Mouse (Mus musculus): Measurements from ENCODE around the gene Sh2d6. TPM values are rescaled to one million over a fixed set of nuclear protein-coding genes. Genes with fewer than 3 reads are reported as not detected.

Sh2d6 gene
- polyA plus RNA-seq (2014; fragmentation: Nextera tagmentation; extraction: Ambion mirVana), result not detected in 2 replicates

DNA sequence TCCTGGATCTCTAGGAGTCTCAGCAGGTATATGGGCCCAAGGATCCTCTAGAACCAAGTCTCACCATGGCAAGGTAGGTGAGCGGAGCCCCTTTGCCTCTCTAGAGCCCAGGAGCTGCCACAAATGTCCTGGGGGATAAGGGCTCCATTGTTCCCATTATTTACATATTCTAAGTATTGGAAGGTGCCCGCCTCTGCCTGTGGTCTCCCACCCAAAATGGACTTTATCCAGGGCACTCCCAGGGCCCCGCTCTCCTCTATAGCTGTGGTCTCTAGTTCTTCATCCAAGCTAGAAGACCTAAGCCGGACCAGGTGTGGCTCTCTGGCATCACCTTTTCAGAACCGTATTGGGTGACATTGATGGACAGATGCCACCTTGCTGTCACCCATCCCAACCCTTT is at the start of gene Sh2d6:
TSS of gene Sh2d6 (minus strand) at position 101 of the 400 bp plus-strand sequence.
- ATAC-seq (ENCODE audit: insufficient number of reproducible peaks, insufficient read depth, low FRiP score, low read depth), result no peak
- Histone ChIP-seq H3K27ac (replicated peaks in 1 of 2; ENCODE audit: control insufficient read depth in 1 of 2, insufficient read depth in 1 of 2, low read depth in 2 of 2, low read length in 2 of 2) (no peak within 1 kb of the TSS), H3K9ac (ENCODE audit: low read length) (no peak within 1 kb of the TSS), H3K9me3 (ENCODE audit: control insufficient read depth, low read length) (no peaks in the 10 kb centered on the region), H3K27me3 (ENCODE audit: control insufficient read depth, insufficient read depth, low read length) (no peaks in the 10 kb centered on the region), H3K4me2 (ENCODE audit: low read length) (no peak within 1 kb of the TSS), H3K4me1 (ENCODE audit: control insufficient read depth in 2 of 2, insufficient read depth in 2 of 2, low read length in 2 of 2) (peaks cover 9 to 11% of the 10 kb centered on the region in 2 experiments; a peak in 3 of 4 replicates), H3K4me3 (ENCODE audit: control insufficient read depth in 1 of 2, insufficient read depth in 1 of 2, low read depth in 1 of 2, low read length in 2 of 2) (no peak within 1 kb of the TSS), H3K36me3 (ENCODE audit: control insufficient read depth, insufficient read depth, low read length) (no peaks in the 10 kb centered on the region)
- WGBS, result 86% methylated on average over 5 of the region's 5 CpGs

DNA sequence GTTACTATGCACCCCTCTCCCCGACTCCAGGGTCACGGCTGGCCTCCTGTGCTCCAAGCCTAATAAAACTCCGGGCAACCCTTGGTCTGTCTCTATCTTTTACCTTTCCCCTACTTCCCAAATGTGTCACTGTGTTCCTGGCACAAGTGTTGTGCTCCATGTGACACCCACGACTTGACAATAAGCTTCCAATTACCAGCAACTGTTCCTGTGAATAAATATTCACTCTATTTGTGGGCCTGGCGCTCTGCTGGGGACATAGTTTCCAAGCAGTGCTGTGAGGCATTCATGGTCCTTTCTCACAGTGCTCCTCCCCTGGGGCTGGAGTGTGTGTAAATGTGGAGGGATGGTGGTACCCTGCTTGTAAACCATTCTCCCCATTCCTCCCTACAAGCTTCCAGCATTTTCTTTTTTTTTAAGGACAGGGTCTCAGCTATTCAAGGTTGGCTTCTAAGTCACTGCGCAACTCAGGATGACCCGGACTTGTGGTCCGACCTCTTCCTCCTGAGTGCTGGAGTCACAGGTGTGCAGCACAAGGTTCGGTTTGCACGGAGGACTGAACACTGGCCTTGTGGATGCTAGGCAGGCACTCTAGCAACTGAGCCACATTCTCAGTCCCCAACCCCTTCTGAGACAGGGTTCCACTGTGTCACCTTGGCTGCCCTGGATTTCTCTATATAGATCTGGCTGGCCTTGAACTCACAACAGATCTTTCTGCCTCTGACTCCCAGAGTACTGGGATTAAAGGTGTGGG is 49.3 kb upstream of the Sh2d6 start:
- H3K9ac ChIP-seq (ENCODE audit: low read length), result no peak overlapping the region
- H3K27ac ChIP-seq (replicated peaks in 1 of 2; ENCODE audit: control insufficient read depth in 1 of 2, insufficient read depth in 1 of 2, low read depth in 2 of 2, low read length in 2 of 2), result no peak overlapping the region
- no peak overlapping the region for H3K4me2 ChIP-seq (ENCODE audit: low read length)
- ATAC-seq (ENCODE audit: insufficient number of reproducible peaks, insufficient read depth, low FRiP score, low read depth), result no peak
- H3K9me3 ChIP-seq (ENCODE audit: control insufficient read depth, low read length), result no peaks in the 10 kb centered on the region
- H3K27me3 ChIP-seq (ENCODE audit: control insufficient read depth, insufficient read depth, low read length), result no peaks in the 10 kb centered on the region
- 0 out of 4 replicates have a peak, but pooled peaks cover 0 to 4% of the 10 kb centered on the region in 2 experiments for H3K4me1 ChIP-seq (ENCODE audit: control insufficient read depth in 2 of 2, insufficient read depth in 2 of 2, low read length in 2 of 2)
- H3K36me3 ChIP-seq (ENCODE audit: control insufficient read depth, insufficient read depth, low read length), result peaks cover 39% of the 10 kb centered on the region; the same call in 1 of the 2 replicates
- no peak overlapping the region for H3K4me3 ChIP-seq (ENCODE audit: control insufficient read depth in 1 of 2, insufficient read depth in 1 of 2, low read depth in 1 of 2, low read length in 2 of 2)
- WGBS, result 82% methylated on average over 10 of the region's 10 CpGs

DNA sequence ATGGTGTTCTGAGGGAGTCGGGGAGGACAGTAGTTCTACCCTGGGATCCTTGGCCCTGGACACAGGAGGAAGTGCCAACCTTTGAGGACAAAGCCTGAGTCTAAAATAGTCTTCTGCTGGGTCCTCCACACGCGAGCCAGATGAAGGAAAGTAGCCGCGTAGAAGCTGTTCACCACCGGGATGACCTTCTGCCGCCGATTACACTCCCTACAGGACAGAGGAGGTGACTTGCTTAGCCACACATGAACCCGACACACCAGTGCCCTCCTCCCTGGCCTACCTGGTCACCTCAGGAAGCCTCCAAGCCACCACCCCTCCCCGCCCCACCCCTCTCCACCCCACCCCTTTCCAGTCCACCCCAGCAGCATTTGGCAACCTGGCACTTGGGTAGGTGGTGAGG is 47.2 kb upstream of the Sh2d6 start:
- 0 out of 4 replicates have a peak, but pooled peaks cover 0 to 4% of the 10 kb centered on the region in 2 experiments for H3K4me1 ChIP-seq (ENCODE audit: control insufficient read depth in 2 of 2, insufficient read depth in 2 of 2, low read length in 2 of 2)
- no peak overlapping the region for H3K4me3 ChIP-seq (ENCODE audit: control insufficient read depth in 1 of 2, insufficient read depth in 1 of 2, low read depth in 1 of 2, low read length in 2 of 2)
- peaks cover 22% of the 10 kb centered on the region; the same call in 1 of the 2 replicates for H3K36me3 ChIP-seq (ENCODE audit: control insufficient read depth, insufficient read depth, low read length)
- ATAC-seq (ENCODE audit: insufficient number of reproducible peaks, insufficient read depth, low FRiP score, low read depth), result no peak
- H3K9me3 ChIP-seq (ENCODE audit: control insufficient read depth, low read length), result no peaks in the 10 kb centered on the region
- no peak overlapping the region for H3K27ac ChIP-seq (replicated peaks in 1 of 2; ENCODE audit: control insufficient read depth in 1 of 2, insufficient read depth in 1 of 2, low read depth in 2 of 2, low read length in 2 of 2)
- H3K9ac ChIP-seq (ENCODE audit: low read length), result no peak overlapping the region
- 83% methylated on average over 10 of the region's 10 CpGs for WGBS
- H3K27me3 ChIP-seq (ENCODE audit: control insufficient read depth, insufficient read depth, low read length), result no peaks in the 10 kb centered on the region
- H3K4me2 ChIP-seq (ENCODE audit: low read length), result no peak overlapping the region

DNA sequence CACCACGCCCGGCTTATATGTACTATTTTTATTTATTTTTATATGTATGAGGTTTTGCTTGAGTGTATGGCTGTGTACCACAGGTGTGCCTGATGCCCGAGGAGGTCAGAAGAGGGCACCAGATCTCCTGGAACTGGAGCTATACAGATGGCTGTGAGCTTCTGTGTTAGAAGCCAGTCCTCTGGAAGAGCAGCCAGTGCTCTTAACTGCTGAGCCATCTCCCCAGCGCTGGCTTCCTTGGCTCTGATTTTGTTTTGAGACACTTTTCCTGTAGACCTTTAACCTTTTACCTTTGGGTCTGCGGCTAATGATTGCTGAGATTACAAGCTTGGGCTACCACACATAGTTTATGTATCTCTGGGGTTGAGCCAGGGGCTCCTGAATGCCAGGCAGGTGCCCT is 46.0 kb upstream of the Sh2d6 start:
- Histone ChIP-seq H3K4me1 (ENCODE audit: control insufficient read depth in 2 of 2, insufficient read depth in 2 of 2, low read length in 2 of 2) (peaks cover 2 to 11% of the 10 kb centered on the region in 2 experiments; a peak in 3 of 4 replicates), H3K36me3 (ENCODE audit: control insufficient read depth, insufficient read depth, low read length) (peaks cover 12% of the 10 kb centered on the region; the same call in 1 of the 2 replicates), H3K9ac (ENCODE audit: low read length) (no peak overlapping the region), H3K27ac (replicated peaks in 1 of 2; ENCODE audit: control insufficient read depth in 1 of 2, insufficient read depth in 1 of 2, low read depth in 2 of 2, low read length in 2 of 2) (no peak overlapping the region), H3K4me2 (ENCODE audit: low read length) (no peak overlapping the region), H3K27me3 (ENCODE audit: control insufficient read depth, insufficient read depth, low read length) (no peaks in the 10 kb centered on the region), H3K9me3 (ENCODE audit: control insufficient read depth, low read length) (no peaks in the 10 kb centered on the region), H3K4me3 (ENCODE audit: control insufficient read depth in 1 of 2, insufficient read depth in 1 of 2, low read depth in 1 of 2, low read length in 2 of 2) (no peak overlapping the region)
- WGBS, result 83% methylated on average over 5 of the region's 5 CpGs
- no peak for ATAC-seq (ENCODE audit: insufficient number of reproducible peaks, insufficient read depth, low FRiP score, low read depth)

DNA sequence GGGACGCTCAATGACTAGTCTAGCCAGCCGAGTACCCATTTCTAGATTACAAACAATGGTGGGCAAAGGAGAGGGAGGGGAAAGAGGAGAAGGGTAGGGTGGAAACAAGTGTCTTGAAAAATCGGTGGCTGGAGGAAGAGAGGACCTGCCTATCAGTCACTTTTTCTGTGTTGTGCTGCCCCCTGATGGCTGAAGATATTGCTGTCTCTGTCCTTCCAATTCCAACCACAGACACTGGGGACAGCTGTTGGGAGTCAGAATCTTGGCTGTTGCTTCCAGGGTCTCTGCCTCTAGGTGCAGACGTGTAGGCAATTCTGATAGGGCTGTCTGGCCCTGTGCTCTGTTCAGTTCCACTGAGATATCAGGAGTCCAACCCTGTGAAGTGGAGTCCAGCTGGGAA is 44.5 kb upstream of the Sh2d6 start:
- 5% methylated on average over 4 of the region's 4 CpGs for WGBS
- Histone ChIP-seq H3K27me3 (ENCODE audit: control insufficient read depth, insufficient read depth, low read length) (no peaks in the 10 kb centered on the region), H3K4me3 (ENCODE audit: control insufficient read depth in 1 of 2, insufficient read depth in 1 of 2, low read depth in 1 of 2, low read length in 2 of 2) (no peak overlapping the region), H3K9ac (ENCODE audit: low read length) (no peak overlapping the region), H3K9me3 (ENCODE audit: control insufficient read depth, low read length) (no peaks in the 10 kb centered on the region), H3K4me1 (ENCODE audit: control insufficient read depth in 2 of 2, insufficient read depth in 2 of 2, low read length in 2 of 2) (peaks cover 2 to 12% of the 10 kb centered on the region in 2 experiments; a peak in 3 of 4 replicates), H3K27ac (replicated peaks in 1 of 2; ENCODE audit: control insufficient read depth in 1 of 2, insufficient read depth in 1 of 2, low read depth in 2 of 2, low read length in 2 of 2) (no peak overlapping the region), H3K36me3 (ENCODE audit: control insufficient read depth, insufficient read depth, low read length) (peaks cover 12% of the 10 kb centered on the region; the same call in 1 of the 2 replicates), H3K4me2 (ENCODE audit: low read length) (no peak overlapping the region)
- ATAC-seq (ENCODE audit: insufficient number of reproducible peaks, insufficient read depth, low FRiP score, low read depth), result peak; percentile 50; the same call in 1 of the 2 replicates

DNA sequence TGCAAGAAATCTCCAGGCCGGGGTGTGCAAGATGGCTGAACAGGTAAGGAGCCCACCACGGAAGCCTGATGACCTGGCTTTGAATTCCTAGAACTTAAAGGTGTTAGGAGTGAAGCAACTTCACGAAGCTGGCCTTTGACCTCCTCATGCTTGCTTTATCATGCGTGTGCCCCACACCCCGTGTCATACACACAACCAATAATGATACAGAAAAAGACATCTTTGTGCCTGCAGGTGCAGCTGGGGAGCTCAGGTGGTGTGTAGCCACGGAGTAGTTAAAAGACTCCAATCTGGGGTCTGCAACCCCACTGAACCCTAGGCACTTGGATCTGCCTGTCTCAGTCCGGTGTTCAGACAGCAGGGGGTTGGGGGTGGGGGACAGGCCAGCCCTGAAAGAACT is 44.0 kb upstream of the Sh2d6 start:
- no peaks in the 10 kb centered on the region for H3K27me3 ChIP-seq (ENCODE audit: control insufficient read depth, insufficient read depth, low read length)
- no peak overlapping the region for H3K27ac ChIP-seq (replicated peaks in 1 of 2; ENCODE audit: control insufficient read depth in 1 of 2, insufficient read depth in 1 of 2, low read depth in 2 of 2, low read length in 2 of 2)
- H3K4me2 ChIP-seq (ENCODE audit: low read length), result no peak overlapping the region
- H3K9me3 ChIP-seq (ENCODE audit: control insufficient read depth, low read length), result no peaks in the 10 kb centered on the region
- WGBS, result 79% methylated on average over 7 of the region's 7 CpGs
- H3K36me3 ChIP-seq (ENCODE audit: control insufficient read depth, insufficient read depth, low read length), result peaks cover 12% of the 10 kb centered on the region; the same call in 1 of the 2 replicates
- no peak for ATAC-seq (ENCODE audit: insufficient number of reproducible peaks, insufficient read depth, low FRiP score, low read depth)
- H3K4me3 ChIP-seq (ENCODE audit: control insufficient read depth in 1 of 2, insufficient read depth in 1 of 2, low read depth in 1 of 2, low read length in 2 of 2), result no peak overlapping the region
- peaks cover 2 to 12% of the 10 kb centered on the region in 2 experiments; a peak in 3 of 4 replicates for H3K4me1 ChIP-seq (ENCODE audit: control insufficient read depth in 2 of 2, insufficient read depth in 2 of 2, low read length in 2 of 2)
- H3K9ac ChIP-seq (ENCODE audit: low read length), result no peak overlapping the region

DNA sequence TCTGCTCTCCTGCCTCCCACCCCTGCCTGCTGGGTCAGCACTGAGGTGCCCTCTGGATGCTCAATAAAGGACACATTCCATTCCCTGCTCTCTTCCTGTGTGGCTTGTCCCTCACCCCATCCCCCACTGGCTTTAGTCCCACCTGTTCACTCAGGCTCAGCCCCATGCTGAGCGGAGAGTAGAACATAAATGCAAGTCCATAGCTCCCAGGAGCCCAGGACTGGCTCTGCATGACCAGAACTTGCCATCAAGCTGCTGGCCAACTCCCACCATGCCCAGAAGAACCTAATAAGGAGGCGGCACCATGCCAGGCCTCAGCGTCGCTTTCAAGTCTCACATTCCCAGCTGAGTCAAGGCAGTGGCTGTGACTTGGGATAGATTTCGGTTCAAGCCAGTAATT is 41.4 kb upstream of the Sh2d6 start:
- Histone ChIP-seq H3K27me3 (ENCODE audit: control insufficient read depth, insufficient read depth, low read length) (no peaks in the 10 kb centered on the region), H3K27ac (replicated peaks in 1 of 2; ENCODE audit: control insufficient read depth in 1 of 2, insufficient read depth in 1 of 2, low read depth in 2 of 2, low read length in 2 of 2) (no peak overlapping the region), H3K9me3 (ENCODE audit: control insufficient read depth, low read length) (no peaks in the 10 kb centered on the region), H3K9ac (ENCODE audit: low read length) (no peak overlapping the region), H3K36me3 (ENCODE audit: control insufficient read depth, insufficient read depth, low read length) (peaks cover 1% of the 10 kb centered on the region; the same call in 1 of the 2 replicates), H3K4me2 (ENCODE audit: low read length) (no peak overlapping the region), H3K4me1 (ENCODE audit: control insufficient read depth in 2 of 2, insufficient read depth in 2 of 2, low read length in 2 of 2) (peaks cover 2 to 12% of the 10 kb centered on the region in 2 experiments; a peak in 3 of 4 replicates), H3K4me3 (ENCODE audit: control insufficient read depth in 1 of 2, insufficient read depth in 1 of 2, low read depth in 1 of 2, low read length in 2 of 2) (no peak overlapping the region)
- ATAC-seq (ENCODE audit: insufficient number of reproducible peaks, insufficient read depth, low FRiP score, low read depth), result no peak
- WGBS, result 76% methylated on average over 5 of the region's 5 CpGs
